In the genomic region with DNA sequence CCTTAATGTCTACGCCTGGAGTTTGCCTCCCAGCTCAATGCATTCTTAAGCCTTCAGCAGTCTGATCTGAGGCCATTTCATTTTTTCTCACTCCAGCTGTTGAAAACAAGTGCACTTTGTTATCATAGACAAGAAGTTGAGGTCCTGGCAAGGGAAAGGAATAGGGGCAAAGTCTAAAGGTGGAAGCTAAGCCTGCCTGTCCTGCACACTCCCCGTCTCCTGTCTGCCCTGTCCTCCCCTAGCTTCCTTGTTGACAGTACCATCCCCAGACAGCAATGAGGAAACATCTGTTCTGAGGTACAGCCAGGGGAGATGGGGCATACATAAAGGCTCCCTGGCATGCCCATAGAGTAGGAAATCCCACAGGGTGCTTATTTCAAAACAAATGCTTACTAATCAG, we compare ENCODE assay signal across 23 mouse cellular contexts.
DNase-seq lines count a peak whose midpoint lies in the region; ATAC-seq and TF ChIP-seq lines count a peak whose summit lies in the region.
"Had no signal": no experiment of that assay in that cellular context is flagged by ENCODE, and none has a peak within 500 bp of the region (broad histone marks: within the 10 kb centered on the region; RNA-seq: fewer than 3 reads in every experiment).

No protein-coding gene starts in this region.

- no peak for TF ChIP-seq CTCF in liver, adult 2 months (IDR thresholded peaks at IDR 0.05; ENCODE audit: low read depth, low read length)
- no peak for TF ChIP-seq CTCF in forebrain, postnatal 0 days (IDR thresholded peaks at IDR 0.05; ENCODE audit: low read depth)

- no peak overlapping the region for H3K27ac ChIP-seq in liver, adult 2 months (replicated peaks; ENCODE audit: insufficient read depth, low read depth, low read length)
- peak overlapping the region; percentile 69 for H3K27ac ChIP-seq in intestine, embryonic 16.5 days (ENCODE audit: low read length)
- H3K27ac ChIP-seq in stomach, embryonic 16.5 days (ENCODE audit: low read length): no peak overlapping the region
- no peak overlapping the region for H3K27ac ChIP-seq in forebrain, postnatal 0 days (ENCODE audit: low read depth, low read length)
- H3K27ac ChIP-seq: embryonic facial prominence, embryonic 13.5 days; forebrain, embryonic 12.5 days; heart, adult 2 months; heart, embryonic 15.5 days had no signal

- no peaks in the 10 kb centered on the region for H3K36me3 ChIP-seq in liver, adult 2 months (ENCODE audit: control insufficient read depth, insufficient read depth, low read length)
- no peaks in the 10 kb centered on the region for H3K36me3 ChIP-seq in intestine, embryonic 16.5 days (ENCODE audit: control insufficient read depth, insufficient read depth, low read length)
- H3K36me3 ChIP-seq in stomach, embryonic 16.5 days (ENCODE audit: control insufficient read depth, insufficient read depth, low read length): no peaks in the 10 kb centered on the region
- H3K36me3 ChIP-seq in forebrain, postnatal 0 days (ENCODE audit: insufficient read depth): no peaks in the 10 kb centered on the region
- H3K36me3 ChIP-seq: embryonic facial prominence, embryonic 13.5 days; forebrain, embryonic 12.5 days; heart, embryonic 15.5 days had no signal

- H3K9me3 ChIP-seq in intestine, embryonic 16.5 days (ENCODE audit: control insufficient read depth, low read length): no peaks in the 10 kb centered on the region
- H3K9me3 ChIP-seq in stomach, embryonic 16.5 days (replicated peaks; ENCODE audit: control insufficient read depth, low read length): no peaks in the 10 kb centered on the region
- no peaks in the 10 kb centered on the region for H3K9me3 ChIP-seq in forebrain, postnatal 0 days (ENCODE audit: low read length)
- H3K9me3 ChIP-seq: embryonic facial prominence, embryonic 13.5 days; forebrain, embryonic 12.5 days; heart, embryonic 15.5 days had no signal

- peak; percentile 98 for ATAC-seq in intestine, embryonic 16.5 days
- peak; percentile 64; the same call in 1 of the 2 replicates for ATAC-seq in stomach, embryonic 16.5 days (ENCODE audit: insufficient read depth, low FRiP score)
- no peak for ATAC-seq in forebrain, postnatal 0 days
- ATAC-seq: activated CD4-positive, CD25-positive, alpha-beta regulatory T cell, adult 4 months; forebrain, embryonic 16.5 days; Patski had no signal

- 57% methylated on average over 2 of the region's 2 CpGs for WGBS in liver, adult 2 months
- WGBS in intestine, embryonic 16.5 days: 74% methylated on average over 2 of the region's 2 CpGs
- 72% methylated on average over 2 of the region's 2 CpGs for WGBS in stomach, embryonic 16.5 days
- WGBS in forebrain, postnatal 0 days: 85% methylated on average over 2 of the region's 2 CpGs

- no peak overlapping the region for H3K9ac ChIP-seq in liver, adult 2 months (ENCODE audit: low read depth, low read length)
- no peak overlapping the region for H3K9ac ChIP-seq in intestine, embryonic 16.5 days (ENCODE audit: low read depth, low read length)
- H3K9ac ChIP-seq in stomach, embryonic 16.5 days (ENCODE audit: low read length): no peak overlapping the region
- H3K9ac ChIP-seq in forebrain, postnatal 0 days: no peak overlapping the region
- H3K9ac ChIP-seq: embryonic facial prominence, embryonic 13.5 days; forebrain, embryonic 12.5 days; heart, embryonic 15.5 days had no signal

- H3K4me2 ChIP-seq in intestine, embryonic 16.5 days (ENCODE audit: low read depth, low read length): no peak overlapping the region
- H3K4me2 ChIP-seq in stomach, embryonic 16.5 days (ENCODE audit: low read depth, low read length): no peak overlapping the region
- no peak overlapping the region for H3K4me2 ChIP-seq in forebrain, postnatal 0 days (ENCODE audit: low read depth)
- H3K4me2 ChIP-seq: embryonic facial prominence, embryonic 13.5 days; forebrain, embryonic 12.5 days; heart, embryonic 11.5 days; heart, embryonic 15.5 days had no signal

- peak; percentile 19 to 26 for DNase-seq in kidney, adult 8-10 months
- DNase-seq in kidney, postnatal 10 days: no peak
- peak; percentile 74 for DNase-seq in liver, adult 2 months (ENCODE audit: extremely low read depth, low read depth, low spot score)
- DNase-seq in liver: no peak
- no peak for DNase-seq in forebrain, postnatal 0 days
- no peak for DNase-seq in layer of hippocampus, adult 8-10 months (ENCODE audit: low spot score in 2 of 2)
- DNase-seq: adrenal gland, postnatal 14 days; cerebellum, adult 18-20 months; cerebellum, adult 9-11 months; cerebellum, postnatal 36 days; gastrocnemius, postnatal 14 days; heart, adult 2 months; heart, postnatal 14 days had no signal

- no peaks in the 10 kb centered on the region for H3K27me3 ChIP-seq in liver, adult 2 months (ENCODE audit: control insufficient read depth, insufficient read depth, low read length)
- no peaks in the 10 kb centered on the region for H3K27me3 ChIP-seq in intestine, embryonic 16.5 days (replicated peaks; ENCODE audit: control insufficient read depth, insufficient read depth, low read length)
- no peaks in the 10 kb centered on the region for H3K27me3 ChIP-seq in stomach, embryonic 16.5 days (ENCODE audit: control insufficient read depth, insufficient read depth, low read length)
- no peaks in the 10 kb centered on the region for H3K27me3 ChIP-seq in forebrain, postnatal 0 days (ENCODE audit: insufficient read depth, low read length)
- H3K27me3 ChIP-seq: CH12.LX; embryonic facial prominence, embryonic 13.5 days; forebrain, embryonic 12.5 days; heart, embryonic 15.5 days had no signal

- 0 out of 2 replicates have a peak, but pooled peaks cover 4% of the 10 kb centered on the region for H3K4me1 ChIP-seq in liver, adult 2 months (ENCODE audit: control insufficient read depth, insufficient read depth, low read length)
- peaks cover 8% of the 10 kb centered on the region for H3K4me1 ChIP-seq in intestine, embryonic 16.5 days (ENCODE audit: control insufficient read depth, insufficient read depth, low read length)
- H3K4me1 ChIP-seq in stomach, embryonic 16.5 days (ENCODE audit: control insufficient read depth, insufficient read depth, low read length): no peaks in the 10 kb centered on the region
- no peaks in the 10 kb centered on the region for H3K4me1 ChIP-seq in forebrain, postnatal 0 days (ENCODE audit: insufficient read depth)
- H3K4me1 ChIP-seq: embryonic facial prominence, embryonic 13.5 days; forebrain, embryonic 12.5 days; heart, embryonic 15.5 days had no signal

- no peaks in the 10 kb centered on the region for H3K79me2 ChIP-seq in liver, adult 2 months (ENCODE audit: control insufficient read depth, insufficient read depth, low read length)

- TF ChIP-seq POLR2A in liver, adult 2 months (IDR thresholded peaks at IDR 0.05; ENCODE audit: extremely low read depth, insufficient read depth, low read length): no peak

- H3K4me3 ChIP-seq in liver, adult 2 months (ENCODE audit: insufficient read depth, low read depth, low read length): no peak overlapping the region
- H3K4me3 ChIP-seq in intestine, embryonic 16.5 days (ENCODE audit: low read length): no peak overlapping the region
- no peak overlapping the region for H3K4me3 ChIP-seq in stomach, embryonic 16.5 days (replicated peaks; ENCODE audit: low read length)
- H3K4me3 ChIP-seq in forebrain, postnatal 0 days (ENCODE audit: low read depth, low read length): no peak overlapping the region
- H3K4me3 ChIP-seq: embryonic facial prominence, embryonic 13.5 days; forebrain, embryonic 12.5 days; heart, adult 2 months; heart, embryonic 15.5 days had no signal

Comparison
In these comparisons a context has a peak if more than half of its experiments do, and no peak if none do; other contexts are left out.
1. DNase-seq: peak in kidney, adult 8-10 months (2 of 2) and liver, adult 2 months (single experiment); none in kidney, postnatal 10 days (single experiment), liver (single experiment), forebrain, postnatal 0 days (single experiment) and layer of hippocampus, adult 8-10 months (0 of 2).